Mouse (Mus musculus) bone marrow, adult 2 months (tissue): ENCODE measurements around the gene Coq8a.

ENCODE experiments used
- CTCF ChIP-seq: fragments of 200-500 bp; IDR thresholded peaks from 2 replicates; pipeline ENCODE4 v1.5.1; 2011; ENCODE audit warnings: low read length, control low read depth; ENCODE audit not compliant: control insufficient read depth, insufficient read depth
- POLR2A ChIP-seq: fragments of 200-500 bp; IDR thresholded peaks from 2 replicates; pipeline ENCODE4 v1.6.1; 2011; ENCODE audit warnings: low read depth, mild to moderate bottlenecking, control low read depth, low read length, borderline replicate concordance; ENCODE audit not compliant: control insufficient read depth

- no peak for TF ChIP-seq CTCF
- no peak for TF ChIP-seq POLR2A
These were observed 38.9 kb downstream of the Coq8a start for GRCm38 (mm10) chr1:180160545-180160944.
